Mouse (Mus musculus) embryonic facial prominence, embryonic 12.5 days (tissue): ENCODE data around the gene Dnmt1. TPM values are rescaled to one million over a fixed set of nuclear protein-coding genes. Genes with fewer than 3 reads are reported as not detected.

Source experiments
- ATAC-seq: fragments of 200-750 bp; cut with Nextera tagmentation; 2 replicates; pipeline ENCODE4 v1.8.0; 2017; ENCODE audit not compliant: insufficient number of reproducible peaks, insufficient read depth, low FRiP score, low TSS enrichment
- H3K27ac ChIP-seq: fragments of 300-500 bp; sonication (generic); 2 replicates; pipeline ENCODE4 v1.5.1; 2016; ENCODE audit warnings: mild to moderate bottlenecking
- H3K27me3 ChIP-seq: fragments of 300-500 bp; sonication (generic); 2 replicates; pipeline ENCODE4 v1.6.1; 2016; ENCODE audit warnings: mild to moderate bottlenecking, moderate library complexity
- H3K36me3 ChIP-seq: fragments of 300-500 bp; sonication (generic); 2 replicates; pipeline ENCODE4 v1.6.1; 2016; ENCODE audit warnings: mild to moderate bottlenecking
- H3K4me1 ChIP-seq: fragments of 300-500 bp; sonication (generic); 2 replicates; pipeline ENCODE4 v1.6.1; 2016
- H3K4me2 ChIP-seq: fragments of 300-500 bp; sonication (generic); replicated peaks from 2 replicates; pipeline ENCODE4 v1.6.1; 2016; ENCODE audit warnings: mild to moderate bottlenecking, moderate library complexity
- H3K4me3 ChIP-seq: fragments of 300-500 bp; sonication (generic); 2 replicates; pipeline ENCODE4 v1.5.1; 2016; ENCODE audit warnings: mild to moderate bottlenecking
- H3K9ac ChIP-seq: fragments of 300-500 bp; sonication (generic); 2 replicates; pipeline ENCODE4 v1.6.1; 2016; ENCODE audit warnings: mild to moderate bottlenecking, moderate library complexity
- H3K9me3 ChIP-seq: fragments of 300-500 bp; sonication (generic); 2 replicates; pipeline ENCODE4 v1.6.1; 2016; ENCODE audit warnings: mild to moderate bottlenecking, moderate library complexity
- WGBS: fragments of 180-500 bp; shearing (Covaris S2); methylation state at CpG from one replicate; pipeline ENCODE4 v1.1.7; 2016; 5-methylcytosine and 5-hydroxymethylcytosine counted together
- polyA plus RNA-seq: library from polyadenylated mRNA; unstranded; fragments of >200 nt; fragmentation: Nextera tagmentation; extraction: Ambion mirVana; gene quantifications from 2 replicates; pipeline ENCODE4 v1.2.1, GENCODE M21; 2016

The Dnmt1 gene
- polyA plus RNA-seq, 1 experiment from 2014 or later, result 124 TPM

GRCm38 (mm10) chr9:20901466-20902173, 58.1 kb downstream of the Dnmt1 start:
- Histone ChIP-seq H3K9me3 (no peaks in the 10 kb centered on the region), H3K4me1 (peaks cover 13% of the 10 kb centered on the region), H3K27ac (no peak overlapping the region), H3K36me3 (peaks cover 27% of the 10 kb centered on the region), H3K4me3 (no peak overlapping the region), H3K4me2 (no peak overlapping the region), H3K9ac (0 out of 2 replicates have a peak overlapping the region, but pooled peaks have one; percentile 7), H3K27me3 (no peaks in the 10 kb centered on the region)
- 17% methylated on average over 13 of the region's 13 CpGs for WGBS
- no peak for ATAC-seq

DNA sequence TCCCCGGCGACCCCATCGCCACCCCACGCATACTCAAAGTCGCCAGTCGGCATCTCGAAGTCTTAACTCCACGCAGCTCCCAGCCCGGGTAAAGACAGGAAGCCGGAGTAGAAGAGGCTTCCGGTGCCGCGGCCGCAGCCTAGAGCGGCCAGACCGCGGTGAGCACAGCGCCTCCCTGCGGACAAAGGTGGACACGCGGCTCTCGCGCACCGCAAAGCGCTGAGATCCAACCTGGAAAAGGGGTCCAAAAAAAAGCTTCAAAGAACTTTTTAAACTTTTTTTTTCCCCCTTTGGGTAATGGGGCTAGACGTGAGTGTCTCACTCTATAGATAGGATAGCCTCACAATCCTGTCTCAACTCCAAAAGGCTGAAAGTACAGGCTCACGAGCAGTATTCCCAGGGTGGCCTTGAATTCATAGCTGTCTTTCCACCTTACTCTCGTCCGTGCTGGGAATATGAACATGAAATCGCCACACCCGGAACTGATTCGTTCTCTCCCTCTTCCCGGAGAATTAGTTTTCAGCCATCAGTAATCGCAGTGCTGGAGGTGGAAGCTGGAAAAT, 61.1 kb downstream of the Dnmt1 start, which contains the start of gene Eif3g:
Gene Eif3g, minus strand, starts transcription at position 113 of the 563 bp plus-strand sequence.
- WGBS, result 4% methylated on average over 34 of the region's 34 CpGs

GRCm38 (mm10) chr9:20897736-20898510, 61.8 kb downstream of the Dnmt1 start:
- Histone ChIP-seq H3K4me2 (peak overlapping the region; percentile 96), H3K36me3 (peaks cover 34% of the 10 kb centered on the region), H3K9me3 (no peaks in the 10 kb centered on the region), H3K4me3 (peak overlapping the region; percentile 97), H3K27me3 (no peaks in the 10 kb centered on the region), H3K27ac (peak overlapping the region; percentile 47; the same call in 1 of the 2 replicates), H3K4me1 (peaks cover 13% of the 10 kb centered on the region), H3K9ac (peak overlapping the region; percentile 96)
- peak; percentile 22; the same call in 1 of the 2 replicates for ATAC-seq
- WGBS, result 5% methylated on average over 31 of the region's 39 CpGs

More for the DNA sequence above, 61.1 kb downstream of the Dnmt1 start, which contains the start of gene Eif3g:
- H3K27me3 ChIP-seq, result no peaks in the 10 kb centered on the region
- peak within 1 kb of the TSS; percentile 96 for H3K9ac ChIP-seq
- peak within 1 kb of the TSS; percentile 97 for H3K4me3 ChIP-seq
- peak within 1 kb of the TSS; percentile 96 for H3K4me2 ChIP-seq
- peak within 1 kb of the TSS; percentile 47; the same call in 1 of the 2 replicates for H3K27ac ChIP-seq
- peaks cover 13% of the 10 kb centered on the region for H3K4me1 ChIP-seq
- ATAC-seq, result peak; percentile 80
- no peaks in the 10 kb centered on the region for H3K9me3 ChIP-seq
- H3K36me3 ChIP-seq, result peaks cover 29% of the 10 kb centered on the region

DNA sequence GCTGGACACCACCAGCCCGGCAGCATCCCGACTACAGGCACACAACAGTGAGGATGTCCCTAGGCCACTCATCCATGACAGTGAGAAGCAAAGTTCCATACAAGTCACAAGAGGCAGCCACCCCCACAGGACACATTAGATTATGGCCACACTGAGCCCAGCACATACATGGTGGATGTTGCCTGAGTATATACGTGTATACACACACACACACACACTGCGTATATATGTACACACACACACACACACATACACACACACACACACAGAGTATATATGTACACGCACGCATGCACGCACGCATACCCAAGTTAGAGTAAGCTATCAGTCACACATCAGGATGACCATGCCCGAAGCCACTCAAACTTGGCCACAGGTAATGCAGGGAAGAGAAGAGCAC, 64.3 kb downstream of the Dnmt1 start:
- no peak for ATAC-seq
- Histone ChIP-seq H3K27ac (no peak overlapping the region), H3K4me1 (peaks cover 13% of the 10 kb centered on the region), H3K4me2 (no peak overlapping the region), H3K27me3 (no peaks in the 10 kb centered on the region), H3K36me3 (peaks cover 60% of the 10 kb centered on the region), H3K9me3 (no peaks in the 10 kb centered on the region), H3K4me3 (no peak overlapping the region), H3K9ac (no peak overlapping the region)
- 92% methylated on average over 9 of the region's 9 CpGs for WGBS

- H3K36me3 ChIP-seq, result peaks cover 67% of the 10 kb centered on the region
Measured at GRCm38 (mm10) chr9:20894629-20895028, 65.1 kb downstream of the Dnmt1 start.

GRCm38 (mm10) chr9:20893590-20894343, 65.9 kb downstream of the Dnmt1 start:
- peaks cover 70% of the 10 kb centered on the region for H3K36me3 ChIP-seq
- 87% methylated on average over 13 of the region's 13 CpGs for WGBS
- no peaks in the 10 kb centered on the region for H3K27me3 ChIP-seq

More at GRCm38 (mm10) chr9:20894629-20895028, 65.1 kb downstream of the Dnmt1 start:
- Histone ChIP-seq H3K27me3 (no peaks in the 10 kb centered on the region), H3K9me3 (no peaks in the 10 kb centered on the region), H3K4me3 (no peak overlapping the region), H3K27ac (no peak overlapping the region), H3K4me2 (no peak overlapping the region), H3K9ac (no peak overlapping the region), H3K4me1 (peaks cover 14% of the 10 kb centered on the region)
- 91% methylated on average over 15 of the region's 15 CpGs for WGBS
- ATAC-seq, result no peak

GRCm38 (mm10) chr9:20893069-20893468, 66.6 kb downstream of the Dnmt1 start:
- ATAC-seq, result no peak
- no peak overlapping the region for H3K4me3 ChIP-seq
- peaks cover 20% of the 10 kb centered on the region for H3K4me1 ChIP-seq
- no peaks in the 10 kb centered on the region for H3K27me3 ChIP-seq
- H3K9me3 ChIP-seq, result no peaks in the 10 kb centered on the region
- H3K4me2 ChIP-seq, result no peak overlapping the region
- H3K27ac ChIP-seq, result no peak overlapping the region
- H3K9ac ChIP-seq, result no peak overlapping the region
- H3K36me3 ChIP-seq, result peaks cover 70% of the 10 kb centered on the region
- WGBS, result 64% methylated on average over 5 of the region's 5 CpGs

More at GRCm38 (mm10) chr9:20893590-20894343, 65.9 kb downstream of the Dnmt1 start:
- Histone ChIP-seq H3K4me3 (no peak overlapping the region), H3K4me2 (no peak overlapping the region), H3K4me1 (peaks cover 18% of the 10 kb centered on the region), H3K27ac (0 out of 2 replicates have a peak overlapping the region, but pooled peaks have one; percentile 24), H3K9me3 (no peaks in the 10 kb centered on the region), H3K9ac (no peak overlapping the region)
- no peak for ATAC-seq

- peaks cover 13% of the 10 kb centered on the region for H3K4me1 ChIP-seq
- no peak for ATAC-seq
- H3K36me3 ChIP-seq, result peaks cover 70% of the 10 kb centered on the region
- no peaks in the 10 kb centered on the region for H3K9me3 ChIP-seq
- no peak overlapping the region for H3K4me3 ChIP-seq
- WGBS, result 72% methylated on average over 5 of the region's 5 CpGs
- no peaks in the 10 kb centered on the region for H3K27me3 ChIP-seq
- no peak overlapping the region for H3K27ac ChIP-seq
- H3K4me2 ChIP-seq, result no peak overlapping the region
- no peak overlapping the region for H3K9ac ChIP-seq
Measured at GRCm38 (mm10) chr9:20892104-20892653, 67.5 kb downstream of the Dnmt1 start.

GRCm38 (mm10) chr9:20891339-20892103, 68.2 kb downstream of the Dnmt1 start:
- ATAC-seq, result no peak
- Histone ChIP-seq H3K4me1 (peaks cover 7% of the 10 kb centered on the region), H3K9me3 (no peaks in the 10 kb centered on the region), H3K4me3 (no peak overlapping the region), H3K27me3 (no peaks in the 10 kb centered on the region), H3K4me2 (no peak overlapping the region), H3K36me3 (peaks cover 70% of the 10 kb centered on the region), H3K9ac (no peak overlapping the region), H3K27ac (no peak overlapping the region)
- WGBS, result 82% methylated on average over 26 of the region's 26 CpGs

DNA sequence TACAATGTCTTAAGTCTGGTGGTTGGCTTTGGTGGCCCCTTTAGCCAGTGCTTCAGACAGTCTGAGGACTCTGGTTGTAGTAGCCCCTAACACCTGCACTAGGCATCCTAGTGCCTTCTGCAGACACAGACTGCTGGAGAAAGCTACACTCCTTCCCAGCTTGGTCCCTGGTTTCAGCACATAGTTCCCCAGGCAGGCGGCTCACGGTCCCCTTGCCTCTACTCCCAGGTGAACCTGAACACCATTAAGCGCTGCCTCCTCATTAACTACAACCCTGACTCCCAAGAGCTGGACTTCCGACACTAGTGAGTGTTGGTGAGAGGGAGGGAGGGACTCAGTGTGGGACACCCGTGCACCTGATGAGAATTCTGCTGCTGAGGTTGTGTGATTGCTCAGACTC, 69.3 kb downstream of the Dnmt1 start:
- Histone ChIP-seq H3K9me3 (no peaks in the 10 kb centered on the region), H3K4me1 (peaks cover 7% of the 10 kb centered on the region), H3K9ac (no peak overlapping the region), H3K4me3 (no peak overlapping the region), H3K36me3 (peaks cover 60% of the 10 kb centered on the region), H3K27me3 (no peaks in the 10 kb centered on the region), H3K27ac (no peak overlapping the region), H3K4me2 (no peak overlapping the region)
- no peak for ATAC-seq
- WGBS, result 88% methylated on average over 5 of the region's 5 CpGs
